Mouse (Mus musculus) ovary, postnatal 14 days (tissue): Measurements from ENCODE around the gene Obox8.

Source experiments
- DNase-seq: peaks from one replicate; pipeline ENCODE4 v3.0.0; 2022; ENCODE audit warnings: low spot score

The Obox8 gene

DNA sequence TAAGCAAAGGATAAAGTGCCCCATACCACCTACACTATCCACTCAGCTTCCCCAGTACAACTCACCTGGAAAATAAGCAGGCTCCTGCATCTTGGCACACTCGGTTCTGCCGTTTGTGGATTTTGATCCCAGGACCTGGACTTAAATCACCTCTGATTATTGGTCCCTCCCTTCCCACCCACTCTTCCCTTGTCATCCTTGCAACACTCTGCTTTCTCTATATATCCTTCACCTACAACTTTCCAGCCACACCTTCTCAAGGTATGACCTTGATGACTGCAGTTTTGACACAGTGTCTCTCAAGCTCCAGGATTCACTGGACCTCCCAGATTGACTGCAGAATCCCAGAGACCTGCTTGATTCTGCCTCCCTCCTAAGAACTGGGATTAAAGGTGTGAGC lies at the start of gene Obox8:
Gene Obox8 (minus strand): TSS at position 101 of the 400 bp plus-strand sequence.
- no peak for DNase-seq

DNA sequence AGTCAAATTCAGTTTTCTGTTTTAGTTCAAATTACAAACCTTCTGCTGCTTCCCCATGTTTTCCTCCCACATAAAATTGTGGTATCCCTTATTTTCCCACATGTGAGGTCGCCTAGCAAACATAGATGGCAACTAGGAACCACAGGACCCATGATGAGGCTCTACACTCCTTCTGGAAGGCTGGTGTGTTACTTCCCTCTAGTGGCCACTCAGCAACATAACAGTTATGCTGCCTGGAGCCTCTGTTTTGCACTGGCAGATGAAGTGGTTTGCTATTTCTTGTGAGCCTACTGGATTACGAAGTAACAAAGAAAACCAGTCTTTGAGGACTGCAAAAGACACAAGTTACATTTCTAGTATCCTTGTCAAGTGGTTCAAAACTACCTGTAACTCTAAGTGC lies 16.1 kb downstream of the Obox8 start:
- DNase-seq = no peak

DNA sequence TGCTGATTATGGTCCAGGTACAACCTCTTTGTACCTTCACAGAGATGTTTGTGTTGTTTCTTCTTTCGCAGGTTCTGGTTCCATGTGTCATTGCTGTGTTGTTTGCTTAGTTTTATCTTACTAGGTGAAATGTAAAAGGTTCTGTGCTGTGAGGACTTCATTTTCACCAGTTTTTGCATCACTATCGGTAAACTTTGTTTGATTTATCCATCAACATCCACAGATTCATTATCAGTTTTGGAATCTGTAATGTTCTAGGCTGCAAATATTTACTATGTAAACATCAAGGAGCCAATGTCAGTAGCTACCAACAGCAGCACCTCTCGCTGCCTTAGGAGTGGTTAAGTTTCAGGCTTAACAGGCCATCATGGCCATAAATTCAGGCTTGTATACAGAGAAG lies 24.7 kb downstream of the Obox8 start:
- no peak for DNase-seq

DNA sequence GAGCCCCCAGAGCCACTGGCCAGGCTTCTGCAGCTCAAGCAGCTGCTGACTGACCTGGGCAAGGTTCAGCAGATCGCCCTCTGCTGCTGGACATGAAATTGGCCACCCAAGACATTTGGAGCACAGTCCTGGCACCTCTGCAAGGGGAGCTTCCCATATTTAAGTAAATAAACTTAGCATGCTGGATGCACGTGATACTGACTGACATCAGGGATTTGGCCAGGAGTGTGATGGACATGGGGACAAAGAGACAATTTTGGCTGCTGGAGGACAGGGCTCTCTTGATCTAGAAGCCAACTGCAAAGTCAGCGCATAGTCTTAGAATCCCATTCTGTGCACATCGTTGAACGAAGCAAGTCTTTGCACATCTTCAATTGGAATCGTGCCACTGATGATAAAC lies 25.8 kb downstream of the Obox8 start:
- DNase-seq = no peak
